Mouse (Mus musculus): ENCODE data around the gene Htr2b. TPM values are rescaled to one million over a fixed set of nuclear protein-coding genes. Genes with fewer than 3 reads are reported as not detected.

The Htr2b gene
- polyA plus RNA-seq (2014; fragmentation: Illumina TruSeq; extraction: RNeasy Lipid Tissue Mini Kit (QIAGEN cat#74804); ENCODE audit: low read depth, low replicate concordance): not detected

DNA sequence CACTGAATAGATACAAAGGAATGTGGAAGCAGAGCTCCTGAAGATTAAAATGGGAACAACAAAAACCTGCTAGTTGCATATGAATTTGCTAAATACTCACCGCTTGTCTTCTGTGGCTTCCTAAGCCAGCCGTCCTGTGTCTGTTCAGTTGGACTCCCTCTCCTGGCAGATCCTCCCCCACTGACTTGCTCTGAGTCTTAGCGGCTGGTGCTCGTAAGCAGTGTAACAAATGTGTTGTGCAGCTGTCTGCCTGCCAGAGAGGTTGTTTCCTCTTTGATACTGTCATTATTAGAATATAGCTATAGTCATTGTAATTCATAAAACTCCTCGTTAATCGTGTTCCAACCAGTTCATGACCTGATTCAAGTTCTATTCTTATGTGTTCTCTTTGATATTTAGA lies at the start of gene Htr2b:
Gene Htr2b (minus strand): TSS at position 192 of the 400 bp plus-strand sequence.

DNA sequence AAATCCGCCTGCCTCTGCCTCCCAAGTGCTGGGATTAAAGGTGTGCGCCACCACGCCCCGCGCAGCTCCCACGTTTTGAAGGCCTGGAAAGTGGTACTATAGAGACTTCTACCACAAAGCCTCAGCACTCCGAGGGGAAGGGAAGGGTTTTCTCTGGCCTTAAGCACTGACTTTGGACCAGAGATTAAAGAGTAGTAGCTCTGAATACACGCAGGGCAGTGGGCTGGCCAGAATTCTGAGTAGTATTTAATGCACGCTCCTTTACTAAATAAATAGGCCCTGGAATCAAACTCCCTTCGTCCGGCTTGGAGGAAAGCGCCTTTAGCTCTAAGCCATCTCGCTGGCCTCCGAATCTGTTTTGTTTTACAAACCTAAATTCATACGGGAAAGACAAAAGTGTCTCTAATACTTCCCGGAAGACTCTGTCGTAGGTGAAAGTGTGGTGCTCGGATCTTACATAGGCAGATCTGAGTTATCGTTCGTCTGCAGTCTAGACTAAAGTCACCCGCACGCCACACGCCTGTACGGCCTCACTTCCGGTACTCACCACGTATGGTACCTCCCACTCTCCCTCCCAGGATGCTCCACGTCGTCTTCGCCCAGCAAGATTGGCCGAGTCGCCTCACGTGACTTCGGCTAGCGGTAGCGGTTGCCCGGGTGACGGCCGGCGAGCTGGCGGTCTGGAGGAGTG lies 42.5 kb upstream of the Htr2b start, which contains the start of gene Armc9:
Gene Armc9 (plus strand): TSS at position 648 of the 691 bp plus-strand sequence.

GRCm38 (mm10) chr1:86133337-86133736 lies 21.6 kb upstream of the Htr2b start, which contains the start of gene Gm21972:
Gene Gm21972 (plus strand): TSS chr1:86133637.

GRCm38 (mm10) chr1:86064271-86064991 lies 47.3 kb downstream of the Htr2b start, which contains the start of gene Psmd1:
Gene Psmd1 (plus strand): TSS chr1:86064387.

Other genes with a start within 250 kb of the Htr2b start
- 24.6 TPM for gene Itm2c, start 217.7 kb downstream of the Htr2b start, polyA plus RNA-seq (2014; fragmentation: Illumina TruSeq; extraction: RNeasy Lipid Tissue Mini Kit (QIAGEN cat#74804); ENCODE audit: low read depth, low replicate concordance)
- gene 4933407L21Rik, start 183.5 kb downstream of the Htr2b start, polyA plus RNA-seq (2014; fragmentation: Illumina TruSeq; extraction: RNeasy Lipid Tissue Mini Kit (QIAGEN cat#74804); ENCODE audit: low read depth, low replicate concordance): not detected
- 9.4 TPM for gene Gpr55, start 151.0 kb downstream of the Htr2b start, polyA plus RNA-seq (2014; fragmentation: Illumina TruSeq; extraction: RNeasy Lipid Tissue Mini Kit (QIAGEN cat#74804); ENCODE audit: low read depth, low replicate concordance)
- not detected for gene Spata3, start 95.2 kb downstream of the Htr2b start, polyA plus RNA-seq (2014; fragmentation: Illumina TruSeq; extraction: RNeasy Lipid Tissue Mini Kit (QIAGEN cat#74804); ENCODE audit: low read depth, low replicate concordance)
- 0.64 TPM for gene 2810459M11Rik, start 66.1 kb downstream of the Htr2b start, polyA plus RNA-seq (2014; fragmentation: Illumina TruSeq; extraction: RNeasy Lipid Tissue Mini Kit (QIAGEN cat#74804); ENCODE audit: low read depth, low replicate concordance)
- 300 TPM for gene Psmd1, start 47.6 kb downstream of the Htr2b start, polyA plus RNA-seq (2014; fragmentation: Illumina TruSeq; extraction: RNeasy Lipid Tissue Mini Kit (QIAGEN cat#74804); ENCODE audit: low read depth, low replicate concordance)
- not detected for gene Gm21972, start 21.7 kb upstream of the Htr2b start, polyA plus RNA-seq (2014; fragmentation: Illumina TruSeq; extraction: RNeasy Lipid Tissue Mini Kit (QIAGEN cat#74804); ENCODE audit: low read depth, low replicate concordance)
- gene Armc9, start 42.8 kb upstream of the Htr2b start, polyA plus RNA-seq (2014; fragmentation: Illumina TruSeq; extraction: RNeasy Lipid Tissue Mini Kit (QIAGEN cat#74804); ENCODE audit: low read depth, low replicate concordance): 5.1 TPM
- gene B3gnt7, start 190.9 kb upstream of the Htr2b start, polyA plus RNA-seq (2014; fragmentation: Illumina TruSeq; extraction: RNeasy Lipid Tissue Mini Kit (QIAGEN cat#74804); ENCODE audit: low read depth, low replicate concordance): not detected
- gene Ncl, start 247.4 kb upstream of the Htr2b start, polyA plus RNA-seq (2014; fragmentation: Illumina TruSeq; extraction: RNeasy Lipid Tissue Mini Kit (QIAGEN cat#74804); ENCODE audit: low read depth, low replicate concordance): 471 TPM

Measured in adrenal gland, adult 10 weeks (tissue).